Mouse (Mus musculus): Measurements from ENCODE around the gene Meis2. TPM values are rescaled to one million over a fixed set of nuclear protein-coding genes. Genes with fewer than 3 reads are reported as not detected.

Gene Meis2
- polyA plus RNA-seq, 1 experiment from 2014 or later, result 117 TPM

DNA sequence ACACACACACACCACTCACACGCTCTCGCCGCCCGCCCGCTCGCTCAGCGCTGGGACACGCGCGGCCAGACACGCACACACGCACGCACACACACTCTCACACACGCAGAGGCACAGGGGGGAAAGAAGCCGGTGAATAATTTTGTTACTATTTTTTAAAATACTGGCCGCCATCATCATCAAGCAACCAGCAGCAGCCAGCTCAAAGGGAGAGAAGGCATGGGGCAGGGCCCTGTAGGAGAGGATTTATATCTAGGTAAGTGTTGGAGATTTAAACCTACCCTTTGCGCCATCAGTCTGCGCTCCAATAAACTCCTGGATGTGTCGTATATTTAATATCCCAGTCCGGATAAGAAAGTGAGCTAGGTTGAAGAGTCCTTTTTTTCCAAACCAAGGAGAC lies 1.1 kb downstream of the Meis2 start:
- H3K36me3 ChIP-seq (ENCODE audit: control insufficient read depth, insufficient read depth, low read length), result no peaks in the 10 kb centered on the region
- DNase-seq (ENCODE audit: low spot score) (peak; percentile 57), ATAC-seq (ENCODE audit: insufficient read depth, low FRiP score, low TSS enrichment) (no peak)
- peak overlapping the region; percentile 99 for H3K4me2 ChIP-seq (ENCODE audit: low read depth)
- H3K9ac ChIP-seq (ENCODE audit: low read length), result peak overlapping the region; percentile 85
- peaks cover 6% of the 10 kb centered on the region for H3K4me1 ChIP-seq (ENCODE audit: control insufficient read depth, insufficient read depth, low read length)
- H3K9me3 ChIP-seq (ENCODE audit: control insufficient read depth, low read length), result no peaks in the 10 kb centered on the region
- H3K27me3 ChIP-seq (ENCODE audit: control insufficient read depth, insufficient read depth, low read length), result no peaks in the 10 kb centered on the region
- H3K27ac ChIP-seq (ENCODE audit: low read depth, low read length), result peak overlapping the region; percentile 99
- peak overlapping the region; percentile 87 for H3K4me3 ChIP-seq (ENCODE audit: low read depth, low read length)
- WGBS, result 0% methylated on average over 18 of the region's 20 CpGs

GRCm38 (mm10) chr2:116063819-116064293 lies 1.8 kb downstream of the Meis2 start:
- WGBS, result 0% methylated on average over 37 of the region's 37 CpGs
- Histone ChIP-seq H3K9ac (ENCODE audit: low read length) (peak overlapping the region; percentile 85), H3K27me3 (ENCODE audit: control insufficient read depth, insufficient read depth, low read length) (no peaks in the 10 kb centered on the region), H3K4me2 (ENCODE audit: low read depth) (peak overlapping the region; percentile 99), H3K4me3 (ENCODE audit: low read depth, low read length) (peak overlapping the region; percentile 87), H3K27ac (ENCODE audit: low read depth, low read length) (peak overlapping the region; percentile 99), H3K36me3 (ENCODE audit: control insufficient read depth, insufficient read depth, low read length) (no peaks in the 10 kb centered on the region; the same call in 1 of the 2 replicates), H3K9me3 (ENCODE audit: control insufficient read depth, low read length) (no peaks in the 10 kb centered on the region), H3K4me1 (ENCODE audit: control insufficient read depth, insufficient read depth, low read length) (peaks cover 13% of the 10 kb centered on the region)
- ATAC-seq (ENCODE audit: insufficient read depth, low FRiP score, low TSS enrichment) (peak; percentile 28; the same call in 1 of the 2 replicates), DNase-seq (ENCODE audit: low spot score) (peak; percentile 74)

GRCm38 (mm10) chr2:116062761-116063441 lies 2.7 kb downstream of the Meis2 start:
- DNase-seq (ENCODE audit: low spot score) (peak; percentile 51), ATAC-seq (ENCODE audit: insufficient read depth, low FRiP score, low TSS enrichment) (no peak)
- Histone ChIP-seq H3K9me3 (ENCODE audit: control insufficient read depth, low read length) (no peaks in the 10 kb centered on the region), H3K9ac (ENCODE audit: low read length) (peak overlapping the region; percentile 85), H3K4me1 (ENCODE audit: control insufficient read depth, insufficient read depth, low read length) (peaks cover 20% of the 10 kb centered on the region), H3K36me3 (ENCODE audit: control insufficient read depth, insufficient read depth, low read length) (no peaks in the 10 kb centered on the region; the same call in 1 of the 2 replicates), H3K4me2 (ENCODE audit: low read depth) (peak overlapping the region; percentile 99), H3K27ac (ENCODE audit: low read depth, low read length) (peak overlapping the region; percentile 99), H3K4me3 (ENCODE audit: low read depth, low read length) (peak overlapping the region; percentile 87), H3K27me3 (ENCODE audit: control insufficient read depth, insufficient read depth, low read length) (no peaks in the 10 kb centered on the region)
- WGBS, result 1% methylated on average over 36 of the region's 36 CpGs

DNA sequence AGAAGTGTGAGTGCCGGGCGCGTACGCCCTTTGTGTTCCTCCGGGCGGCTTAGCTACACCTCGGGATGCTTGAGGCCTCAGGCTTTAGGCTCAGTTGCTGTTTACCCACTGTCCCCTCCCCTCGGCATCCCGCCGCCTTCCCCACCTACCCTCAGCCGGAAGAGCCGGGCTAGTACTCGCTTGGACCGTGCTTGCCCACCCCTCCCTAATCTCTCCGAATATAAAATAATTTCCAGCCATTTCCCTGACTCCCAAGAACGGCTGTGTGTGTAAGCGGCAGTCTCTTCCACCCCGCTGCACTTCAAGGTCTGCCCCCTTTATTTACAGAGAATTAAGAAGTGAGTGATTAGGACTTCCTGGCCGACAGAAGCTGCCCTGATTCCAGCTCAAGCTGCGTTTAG lies 3.4 kb downstream of the Meis2 start:
- H3K4me3 ChIP-seq (ENCODE audit: low read depth, low read length), result peak overlapping the region; percentile 87
- H3K27ac ChIP-seq (ENCODE audit: low read depth, low read length), result peak overlapping the region; percentile 99
- no peaks in the 10 kb centered on the region for H3K9me3 ChIP-seq (ENCODE audit: control insufficient read depth, low read length)
- no peak for ATAC-seq (ENCODE audit: insufficient read depth, low FRiP score, low TSS enrichment)
- peak overlapping the region; percentile 85 for H3K9ac ChIP-seq (ENCODE audit: low read length)
- WGBS, result under 1% methylated on average over 20 of the region's 20 CpGs
- H3K4me1 ChIP-seq (ENCODE audit: control insufficient read depth, insufficient read depth, low read length), result peaks cover 20% of the 10 kb centered on the region
- H3K4me2 ChIP-seq (ENCODE audit: low read depth), result peak overlapping the region; percentile 99
- H3K27me3 ChIP-seq (ENCODE audit: control insufficient read depth, insufficient read depth, low read length), result no peaks in the 10 kb centered on the region
- peak; percentile 60 for DNase-seq (ENCODE audit: low spot score)
- H3K36me3 ChIP-seq (ENCODE audit: control insufficient read depth, insufficient read depth, low read length), result no peaks in the 10 kb centered on the region; the same call in 1 of the 2 replicates

DNA sequence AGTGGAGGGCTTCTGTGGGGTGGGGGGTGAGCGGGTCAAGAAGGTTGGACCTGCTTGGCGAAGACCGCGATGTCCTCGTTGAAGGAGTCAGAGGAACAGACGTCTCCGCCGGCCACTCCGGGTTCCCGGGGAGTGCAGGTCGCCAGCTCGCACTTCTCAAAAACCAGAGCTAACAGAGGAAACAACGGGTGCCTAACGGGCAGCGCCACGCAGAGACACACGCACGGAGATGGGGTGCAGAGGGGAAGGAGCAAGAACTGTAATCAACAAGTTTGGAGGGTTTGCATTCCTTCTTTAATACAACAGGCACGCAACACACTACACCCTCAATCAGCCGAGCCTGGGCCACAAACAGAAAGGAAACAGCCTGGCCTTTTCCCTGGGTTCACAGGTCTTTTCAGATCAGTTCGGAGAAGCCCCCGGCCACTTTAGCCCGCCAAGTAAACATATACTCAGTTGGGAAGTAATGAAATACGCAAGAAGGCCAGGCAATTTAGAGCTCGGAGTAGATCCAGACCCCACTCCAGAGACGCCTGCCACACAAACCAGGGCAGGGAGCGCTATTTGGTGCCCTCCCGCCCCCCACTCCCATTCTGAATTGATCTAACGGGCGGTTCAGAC lies 4.1 kb downstream of the Meis2 start:
- Histone ChIP-seq H3K36me3 (ENCODE audit: control insufficient read depth, insufficient read depth, low read length) (no peaks in the 10 kb centered on the region; the same call in 1 of the 2 replicates), H3K4me3 (ENCODE audit: low read depth, low read length) (peak overlapping the region; percentile 87), H3K27ac (ENCODE audit: low read depth, low read length) (peak overlapping the region; percentile 99), H3K4me2 (ENCODE audit: low read depth) (peak overlapping the region; percentile 99), H3K4me1 (ENCODE audit: control insufficient read depth, insufficient read depth, low read length) (peaks cover 26% of the 10 kb centered on the region), H3K9ac (ENCODE audit: low read length) (peak overlapping the region; percentile 85), H3K27me3 (ENCODE audit: control insufficient read depth, insufficient read depth, low read length) (no peaks in the 10 kb centered on the region), H3K9me3 (ENCODE audit: control insufficient read depth, low read length) (no peaks in the 10 kb centered on the region)
- ATAC-seq (ENCODE audit: insufficient read depth, low FRiP score, low TSS enrichment) (no peak), DNase-seq (ENCODE audit: low spot score) (peak; percentile 65)
- WGBS, result under 1% methylated on average over 30 of the region's 30 CpGs

DNA sequence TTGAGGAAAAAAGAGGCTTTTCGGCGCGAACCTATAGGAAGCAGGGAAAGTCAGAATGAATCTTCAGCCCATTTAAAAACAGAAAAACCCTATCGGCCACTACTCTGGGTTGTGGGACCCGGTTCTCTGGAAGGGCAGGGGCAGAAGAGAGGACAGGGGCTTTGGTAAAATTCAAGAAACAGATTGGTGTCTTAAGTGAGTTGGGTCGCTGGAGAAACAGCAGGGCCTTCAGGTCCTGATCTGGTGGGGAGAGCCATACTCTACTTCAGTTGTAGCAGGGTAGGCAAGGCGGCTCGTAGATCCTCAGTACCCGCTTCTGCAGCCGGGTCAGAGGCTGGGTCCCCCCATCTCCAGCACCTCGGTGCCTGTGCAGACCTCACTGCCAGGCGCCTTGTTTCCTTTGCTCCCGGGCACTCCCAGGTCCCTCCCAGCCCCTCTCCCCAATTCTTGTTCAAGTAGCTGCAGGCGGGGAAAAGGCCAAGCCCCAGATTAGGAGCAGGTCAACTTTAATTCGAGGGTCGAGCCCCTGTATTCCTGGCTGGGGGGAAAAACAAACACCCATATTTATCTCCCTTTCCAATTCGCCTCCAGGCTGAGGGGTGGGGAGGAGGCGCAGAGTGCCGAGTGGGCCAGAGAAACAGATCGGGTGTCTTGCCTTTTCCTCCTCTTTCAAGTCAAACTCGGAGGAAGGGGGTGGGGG lies 4.8 kb downstream of the Meis2 start:
- H3K4me2 ChIP-seq (ENCODE audit: low read depth), result peak overlapping the region; percentile 99
- peak overlapping the region; percentile 85 for H3K9ac ChIP-seq (ENCODE audit: low read length)
- DNase-seq (ENCODE audit: low spot score) (no peak), ATAC-seq (ENCODE audit: insufficient read depth, low FRiP score, low TSS enrichment) (no peak)
- H3K9me3 ChIP-seq (ENCODE audit: control insufficient read depth, low read length), result no peaks in the 10 kb centered on the region
- no peaks in the 10 kb centered on the region for H3K27me3 ChIP-seq (ENCODE audit: control insufficient read depth, insufficient read depth, low read length)
- peaks cover 31% of the 10 kb centered on the region for H3K4me1 ChIP-seq (ENCODE audit: control insufficient read depth, insufficient read depth, low read length)
- 3% methylated on average over 20 of the region's 21 CpGs for WGBS
- peak overlapping the region; percentile 99 for H3K27ac ChIP-seq (ENCODE audit: low read depth, low read length)
- H3K36me3 ChIP-seq (ENCODE audit: control insufficient read depth, insufficient read depth, low read length), result no peaks in the 10 kb centered on the region; the same call in 1 of the 2 replicates
- peak overlapping the region; percentile 87 for H3K4me3 ChIP-seq (ENCODE audit: low read depth, low read length)

DNA sequence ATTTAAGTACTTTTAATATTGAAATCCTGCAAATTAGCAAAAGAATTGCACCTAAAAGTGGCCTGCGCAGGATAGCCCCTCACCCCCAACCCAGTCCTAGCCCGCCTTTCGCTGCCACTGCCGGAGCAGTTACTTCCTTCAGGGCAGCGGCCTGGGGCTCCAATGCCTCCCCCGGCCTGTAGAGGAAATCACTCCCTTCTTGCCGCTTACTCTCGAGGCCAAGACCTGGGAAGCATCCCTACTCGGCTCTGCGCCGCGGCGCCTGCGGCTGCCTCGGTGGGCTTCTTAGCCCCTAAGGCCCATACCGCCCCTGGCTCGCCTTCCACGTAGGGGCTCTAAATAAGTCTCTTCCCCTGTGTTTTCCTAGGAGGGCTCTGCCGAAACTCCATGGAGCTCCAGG lies 5.4 kb downstream of the Meis2 start:
- H3K36me3 ChIP-seq (ENCODE audit: control insufficient read depth, insufficient read depth, low read length), result no peaks in the 10 kb centered on the region; the same call in 1 of the 2 replicates
- H3K4me3 ChIP-seq (ENCODE audit: low read depth, low read length), result peak overlapping the region; percentile 87
- peaks cover 31% of the 10 kb centered on the region for H3K4me1 ChIP-seq (ENCODE audit: control insufficient read depth, insufficient read depth, low read length)
- WGBS, result under 1% methylated on average over 19 of the region's 19 CpGs
- DNase-seq (ENCODE audit: low spot score) (peak; percentile 60), ATAC-seq (ENCODE audit: insufficient read depth, low FRiP score, low TSS enrichment) (no peak)
- H3K9ac ChIP-seq (ENCODE audit: low read length), result peak overlapping the region; percentile 85
- no peaks in the 10 kb centered on the region for H3K9me3 ChIP-seq (ENCODE audit: control insufficient read depth, low read length)
- H3K27ac ChIP-seq (ENCODE audit: low read depth, low read length), result peak overlapping the region; percentile 99
- peak overlapping the region; percentile 99 for H3K4me2 ChIP-seq (ENCODE audit: low read depth)
- H3K27me3 ChIP-seq (ENCODE audit: control insufficient read depth, insufficient read depth, low read length), result no peaks in the 10 kb centered on the region

- peak overlapping the region; percentile 85; the same call in 1 of the 2 replicates for H3K9ac ChIP-seq (ENCODE audit: low read length)
- DNase-seq (ENCODE audit: low spot score), result no peak
- H3K27me3 ChIP-seq (ENCODE audit: control insufficient read depth, insufficient read depth, low read length), result no peaks in the 10 kb centered on the region
- H3K9me3 ChIP-seq (ENCODE audit: control insufficient read depth, low read length), result no peaks in the 10 kb centered on the region
- peak overlapping the region; percentile 99 for H3K4me2 ChIP-seq (ENCODE audit: low read depth)
- H3K36me3 ChIP-seq (ENCODE audit: control insufficient read depth, insufficient read depth, low read length), result no peaks in the 10 kb centered on the region; the same call in 1 of the 2 replicates
- no peak for ATAC-seq (ENCODE audit: insufficient read depth, low FRiP score, low TSS enrichment)
- peak overlapping the region; percentile 87 for H3K4me3 ChIP-seq (ENCODE audit: low read depth, low read length)
- 38% methylated on average over 1 of the region's 1 CpGs for WGBS
- no peak overlapping the region for H3K27ac ChIP-seq (ENCODE audit: low read depth, low read length)
- peaks cover 31% of the 10 kb centered on the region for H3K4me1 ChIP-seq (ENCODE audit: control insufficient read depth, insufficient read depth, low read length)
Measured at GRCm38 (mm10) chr2:116059661-116060060, 6.0 kb downstream of the Meis2 start.
